Mouse (Mus musculus) 3134 (cell line): ENCODE results near the gene Hcn1.

Experiments
- DNase-seq: peaks from one replicate; pipeline ENCODE4 v3.0.0-alpha.2; 2011; ENCODE audit warnings: low spot score; ENCODE audit not compliant: insufficient read length; ENCODE audit errors: extremely low read depth

Gene Hcn1

GRCm38 (mm10) chr13:117602181-117602580 lies at the start of gene Hcn1:
Hcn1 (plus strand) TSS chr13:117602320.
- DNase-seq = no peak

DNA sequence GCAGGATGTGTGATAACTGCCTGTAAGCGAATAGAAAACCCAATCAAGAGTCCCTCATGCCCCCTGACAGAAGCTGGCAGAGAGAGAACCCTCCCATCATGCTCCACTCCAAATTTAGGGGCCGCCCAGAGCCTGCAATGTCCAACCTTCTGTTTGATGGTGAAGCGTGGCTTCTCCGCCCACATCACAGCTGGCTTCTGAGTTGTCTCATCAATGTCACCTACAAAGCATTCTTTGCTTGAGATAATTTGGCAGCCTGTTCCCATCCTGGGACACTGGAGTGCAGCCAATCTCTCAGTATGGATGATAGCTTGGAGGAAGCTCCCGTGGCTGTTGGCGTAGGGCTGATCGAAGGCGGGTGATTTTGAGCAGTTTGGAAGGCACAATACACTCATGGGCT lies 34.9 kb upstream of the Hcn1 start:
- DNase-seq = no peak

DNA sequence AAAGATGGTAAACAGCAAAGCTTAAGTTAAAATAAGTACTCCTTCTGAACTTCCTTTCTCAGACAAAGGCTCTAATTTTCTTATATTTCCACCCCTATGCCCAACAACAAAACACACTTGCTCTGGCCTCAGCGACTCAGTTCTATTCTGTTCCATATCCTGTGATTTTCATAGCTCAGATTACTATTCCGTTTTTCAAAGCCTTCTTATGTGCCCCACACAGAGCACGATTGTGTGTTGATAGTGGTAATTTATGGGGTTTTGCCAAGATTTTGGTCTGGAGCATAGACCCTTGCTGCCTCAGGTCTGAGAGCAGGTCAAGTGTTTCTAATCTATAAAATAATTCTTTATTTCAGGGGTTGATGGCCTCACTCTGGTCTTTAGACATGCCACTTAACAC lies 30.4 kb upstream of the Hcn1 start:
- no peak for DNase-seq

- peak; percentile 17 for DNase-seq
These were observed 7.5 kb upstream of the Hcn1 start for GRCm38 (mm10) chr13:117594494-117595182.

GRCm38 (mm10) chr13:117595183-117595532 lies 7.0 kb upstream of the Hcn1 start:
- no peak for DNase-seq

DNA sequence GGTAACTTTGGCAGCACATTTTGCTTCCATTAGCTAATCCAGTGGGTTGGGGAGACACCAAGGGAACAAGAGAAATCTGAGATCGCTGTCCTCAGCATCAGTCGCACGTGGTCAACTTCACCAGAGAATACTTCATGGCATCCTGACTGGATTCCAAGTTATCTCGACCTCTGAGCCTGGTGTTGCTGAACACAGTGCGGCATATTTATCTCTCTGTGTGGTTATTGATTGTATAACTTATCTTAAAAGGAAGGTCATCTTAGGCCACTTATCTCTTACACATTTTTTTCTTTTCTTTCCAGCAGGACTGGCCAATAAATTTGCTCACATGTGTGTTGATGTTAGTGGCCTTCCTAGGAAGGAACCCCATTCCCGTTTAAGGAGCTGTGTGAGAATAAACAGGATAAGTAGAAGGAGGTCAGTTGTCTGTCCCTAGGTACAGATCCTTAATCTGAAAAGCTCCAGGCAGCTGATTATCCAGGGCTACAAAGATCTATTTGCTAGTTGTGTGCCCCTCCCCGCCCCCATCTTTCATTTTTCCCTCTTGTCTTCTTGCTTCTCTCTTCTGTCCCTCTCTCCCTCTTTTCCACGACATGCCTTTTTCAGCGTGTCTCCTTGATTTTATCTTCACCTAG lies 672 bp upstream of the Hcn1 start:
- DNase-seq = no peak

DNA sequence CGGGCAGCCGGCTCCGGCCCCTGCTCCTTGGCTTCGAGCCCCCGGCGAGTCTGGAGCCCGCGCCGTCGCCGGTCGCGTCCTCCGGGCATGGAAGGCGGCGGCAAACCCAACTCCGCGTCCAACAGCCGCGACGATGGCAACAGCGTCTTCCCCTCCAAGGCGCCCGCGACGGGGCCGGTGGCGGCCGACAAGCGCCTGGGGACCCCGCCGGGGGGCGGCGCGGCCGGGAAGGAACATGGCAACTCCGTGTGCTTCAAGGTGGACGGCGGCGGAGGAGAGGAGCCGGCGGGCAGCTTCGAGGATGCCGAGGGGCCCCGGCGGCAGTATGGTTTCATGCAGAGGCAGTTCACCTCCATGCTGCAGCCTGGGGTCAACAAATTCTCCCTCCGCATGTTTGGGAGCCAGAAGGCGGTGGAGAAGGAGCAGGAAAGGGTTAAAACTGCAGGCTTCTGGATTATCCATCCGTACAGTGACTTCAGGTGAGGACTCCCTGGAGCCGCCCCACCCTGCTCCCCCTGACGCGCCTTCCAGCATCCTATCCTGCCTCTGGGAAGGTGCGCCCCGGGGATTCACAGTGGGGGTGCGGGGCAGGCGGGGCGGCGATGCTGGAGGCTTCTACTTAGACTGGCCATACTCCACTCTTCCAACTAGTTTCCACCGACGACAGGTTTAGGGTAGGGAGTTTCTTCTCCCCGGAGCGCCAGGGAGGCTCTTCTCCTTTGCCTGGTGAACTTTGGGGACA lies 668 bp downstream of the Hcn1 start:
- DNase-seq = no peak

DNA sequence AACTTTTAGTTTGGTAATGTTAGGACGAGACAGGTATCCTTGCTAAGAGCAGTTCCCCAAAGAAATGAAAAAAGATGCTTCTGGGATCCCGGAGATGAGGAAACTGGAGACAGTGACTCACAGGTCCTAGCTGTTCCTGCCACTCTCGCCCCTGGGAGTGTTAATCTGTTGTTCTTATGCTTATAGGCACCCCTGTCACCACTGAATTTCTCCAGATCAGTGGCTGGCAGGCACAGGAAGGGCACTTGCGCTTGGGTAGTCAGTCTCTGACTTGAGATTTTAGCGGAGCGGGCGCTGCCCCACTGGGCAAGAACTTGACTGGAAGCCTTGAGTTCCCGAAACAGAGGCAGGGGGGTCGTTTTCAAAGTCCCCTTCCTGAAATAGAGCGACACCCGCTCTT lies 1.3 kb downstream of the Hcn1 start:
- DNase-seq = no peak

DNA sequence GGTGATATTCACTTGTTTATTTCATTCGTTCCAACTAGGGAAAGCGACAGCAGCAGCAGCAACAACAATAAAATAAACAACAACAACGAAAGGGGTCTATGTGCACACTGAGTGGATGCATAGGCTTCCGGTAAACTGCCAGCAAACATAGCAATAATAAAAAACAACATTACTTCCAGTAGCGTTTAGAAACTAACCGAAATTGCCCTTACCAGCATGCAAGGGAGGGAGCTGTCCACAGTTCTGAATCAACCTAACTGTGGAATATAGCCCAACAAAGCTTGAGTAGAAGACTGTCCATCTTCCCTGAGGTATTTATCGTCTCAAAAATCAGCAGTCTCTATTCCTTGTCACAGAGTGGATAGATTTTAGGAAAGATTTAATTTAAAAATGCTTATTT lies 2.0 kb downstream of the Hcn1 start:
- DNase-seq = no peak

DNA sequence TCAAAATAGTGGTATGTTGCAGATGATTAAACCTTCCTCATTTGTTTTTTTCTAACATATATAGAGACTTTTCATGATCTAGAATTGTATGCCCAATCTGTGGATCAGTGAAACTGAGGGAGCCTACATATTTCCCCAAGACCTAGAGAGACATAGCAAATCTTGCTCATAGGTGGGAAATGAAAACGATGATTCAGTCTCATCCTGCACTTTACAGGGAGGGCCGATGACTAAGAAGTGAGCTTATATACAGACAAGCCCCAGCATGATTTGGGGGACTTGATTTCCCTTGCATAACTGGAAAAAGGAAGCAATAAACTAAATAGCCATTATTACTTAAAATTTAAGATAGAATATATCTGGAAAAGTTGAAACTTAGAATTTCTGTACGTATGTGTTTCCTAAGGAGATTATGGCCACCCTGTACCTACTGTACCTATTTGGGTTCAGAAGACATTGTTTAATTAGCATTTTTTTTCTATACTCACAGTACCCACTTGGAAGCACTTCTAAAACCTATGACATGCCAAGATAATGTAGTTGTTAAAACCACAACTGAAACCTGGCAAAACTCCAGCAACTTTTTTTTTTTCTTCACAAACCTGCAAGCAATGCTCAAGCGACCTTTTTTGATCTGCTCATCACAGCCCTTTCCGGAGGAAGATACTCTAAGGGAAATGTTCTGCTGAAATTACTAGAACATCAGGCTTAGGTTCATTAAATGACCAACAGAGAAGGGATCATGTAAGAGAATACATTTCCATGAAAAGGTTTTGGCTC lies 3.0 kb downstream of the Hcn1 start:
- DNase-seq = no peak

DNA sequence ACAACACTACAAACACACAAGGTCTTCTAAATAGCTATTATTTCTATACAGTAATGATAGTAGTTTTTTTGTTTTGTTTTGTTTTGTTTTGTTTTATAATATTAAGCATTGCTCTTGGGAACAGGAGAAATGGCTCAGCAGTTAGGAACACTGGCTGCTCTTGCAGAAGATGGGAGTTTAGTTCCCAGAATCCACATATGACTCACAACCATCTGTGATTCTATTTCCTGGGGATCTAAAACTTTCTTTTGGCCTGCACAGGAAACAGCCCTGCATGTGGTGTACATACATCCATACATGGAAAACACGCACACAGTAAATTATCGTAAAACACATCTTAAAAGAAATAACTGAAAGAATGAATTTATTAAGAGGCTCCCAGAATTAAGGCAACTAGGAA lies 9.8 kb downstream of the Hcn1 start:
- DNase-seq = no peak

DNA sequence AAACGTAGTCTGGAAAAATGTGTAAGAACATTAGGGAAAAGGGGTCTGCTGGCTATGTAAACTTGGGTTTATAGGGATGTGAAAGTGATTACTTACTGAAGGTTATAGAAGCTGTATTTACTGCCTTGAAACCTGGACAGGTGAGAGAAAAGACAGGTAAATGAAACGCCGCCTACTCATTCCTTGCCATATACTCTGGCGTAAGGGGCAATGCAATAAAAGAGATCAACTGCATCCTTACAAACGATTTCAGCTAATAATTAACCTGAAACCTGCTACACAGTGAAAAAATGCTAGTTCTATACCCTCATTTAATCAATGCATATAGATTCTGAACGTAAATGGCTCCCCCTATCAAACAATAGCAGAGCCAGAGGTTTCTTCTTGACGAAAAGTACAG lies 17.4 kb downstream of the Hcn1 start:
- DNase-seq = no peak

- no peak for DNase-seq
These were observed 55.4 kb downstream of the Hcn1 start for GRCm38 (mm10) chr13:117657501-117657900.

DNA sequence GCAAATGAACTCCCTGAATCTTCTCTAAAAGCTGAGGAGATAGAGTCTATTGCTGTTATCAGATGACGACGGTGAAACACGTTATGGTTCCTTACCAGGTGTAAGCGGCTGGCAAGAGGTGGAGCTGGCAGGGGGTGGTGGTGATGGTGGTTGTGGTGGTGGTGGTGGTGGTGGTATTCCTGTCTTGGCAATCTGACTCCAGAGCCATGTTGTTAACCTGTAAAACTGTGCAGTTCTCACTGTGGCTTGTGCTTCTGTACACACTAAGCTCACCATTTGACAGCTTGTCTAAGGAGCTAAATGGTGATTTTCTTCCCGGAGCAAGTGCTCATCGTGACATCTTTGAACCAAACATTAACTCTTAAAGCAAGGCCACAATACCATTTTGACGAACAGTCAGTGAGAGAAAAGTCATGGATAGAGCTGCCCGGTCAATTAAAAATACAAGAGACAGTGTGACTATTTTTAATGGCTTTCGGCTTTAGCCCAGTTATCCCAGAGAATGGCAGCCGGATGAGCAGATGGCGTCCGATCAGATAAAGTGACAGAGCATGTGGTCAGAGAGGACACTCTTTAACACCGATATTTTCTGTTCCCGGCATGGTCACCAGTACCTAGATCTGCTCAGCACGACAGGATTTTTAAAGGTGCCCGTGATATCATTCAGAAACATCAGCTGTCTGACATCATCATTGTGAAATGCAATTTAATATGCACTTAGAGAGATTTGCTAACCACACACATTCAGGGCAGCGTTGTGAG lies 56.5 kb downstream of the Hcn1 start:
- no peak for DNase-seq

GRCm38 (mm10) chr13:117659511-117659910 lies 57.4 kb downstream of the Hcn1 start:
- DNase-seq = peak; percentile 1

- DNase-seq = no peak
These were observed 60.5 kb downstream of the Hcn1 start for GRCm38 (mm10) chr13:117662661-117663060.

DNA sequence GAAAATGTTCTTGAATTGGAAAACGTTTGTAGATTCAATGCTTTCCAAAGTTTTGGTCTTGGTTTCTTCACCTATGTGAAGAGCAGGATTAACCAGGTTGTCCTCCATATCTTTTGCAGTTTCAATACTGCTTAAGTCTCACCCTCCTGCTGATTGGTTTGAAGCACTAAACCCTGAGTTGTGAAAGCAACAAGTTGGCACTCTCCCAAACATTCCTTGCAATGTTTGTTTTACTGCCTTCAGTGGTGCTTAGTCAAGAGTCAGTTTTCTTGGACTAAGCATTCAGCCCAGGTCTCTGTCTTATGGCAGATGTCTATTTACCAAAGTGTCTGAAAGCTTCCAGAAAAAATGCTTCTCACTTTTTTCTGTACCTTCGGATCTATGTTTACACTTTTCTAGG lies 67.2 kb downstream of the Hcn1 start:
- DNase-seq = peak; percentile 35

GRCm38 (mm10) chr13:117671851-117672250 lies 69.7 kb downstream of the Hcn1 start:
- no peak for DNase-seq

DNA sequence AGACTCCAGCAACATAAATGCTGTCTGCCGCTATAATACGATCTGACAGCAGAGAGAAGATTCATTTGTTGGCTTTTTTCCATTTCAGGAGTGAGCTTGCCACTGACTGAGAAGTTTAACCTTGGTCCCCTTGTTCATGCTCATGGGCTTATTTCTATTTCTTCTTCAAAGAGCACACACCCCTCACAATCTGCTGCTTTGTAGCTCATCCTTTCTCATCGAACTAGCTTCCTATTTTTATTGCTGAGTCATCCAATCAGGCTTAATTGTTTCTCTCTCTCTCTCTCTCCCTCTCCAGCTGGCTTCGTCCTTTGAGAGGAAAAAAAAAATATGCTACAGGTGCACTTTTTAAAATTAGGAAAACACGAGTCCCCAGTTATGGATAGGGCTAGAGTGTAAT lies 74.3 kb downstream of the Hcn1 start:
- no peak for DNase-seq

GRCm38 (mm10) chr13:117687670-117688069 lies 85.5 kb downstream of the Hcn1 start:
- no peak for DNase-seq
